Mouse (Mus musculus): Measurements from ENCODE around the gene Sgip1. TPM values are rescaled to one million over a fixed set of nuclear protein-coding genes. Genes with fewer than 3 reads are reported as not detected.

Sgip1 gene
- polyA plus RNA-seq, 1 experiment from 2014 or later, result 3.0 TPM

DNA sequence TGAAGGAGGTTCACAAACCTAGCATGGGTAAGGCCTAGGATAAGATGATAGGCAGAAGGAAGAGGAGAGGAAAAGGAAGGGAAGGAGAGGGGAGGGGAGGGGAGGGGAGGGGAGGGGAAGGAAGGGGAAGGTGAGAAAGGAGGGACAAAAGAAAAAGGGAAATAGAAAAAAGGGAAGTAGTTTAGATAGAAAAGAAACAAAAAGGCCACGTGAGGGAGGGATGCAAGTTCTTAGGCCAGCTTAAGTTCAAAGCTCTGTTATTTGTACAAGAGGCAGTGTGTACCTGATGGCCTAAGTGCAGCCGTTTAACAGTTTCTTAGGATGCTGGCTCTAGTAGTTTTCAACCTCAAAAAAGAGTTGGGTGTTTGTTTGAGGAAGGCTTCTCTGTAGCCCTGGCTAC lies 83.4 kb downstream of the Sgip1 start:
- Histone ChIP-seq H3K27me3 (ENCODE audit: insufficient read depth, poor library complexity, severe bottlenecking) (peaks cover 11% of the 10 kb centered on the region; the same call in 1 of the 2 replicates), H3K4me3 (no peak overlapping the region), H3K9me3 (no peaks in the 10 kb centered on the region), H3K4me1 (no peaks in the 10 kb centered on the region), H3K36me3 (no peaks in the 10 kb centered on the region), H3K27ac (no peak overlapping the region)
- 67% methylated on average over 2 of the region's 2 CpGs for WGBS
- DNase-seq (ENCODE audit: low spot score), result no peak

DNA sequence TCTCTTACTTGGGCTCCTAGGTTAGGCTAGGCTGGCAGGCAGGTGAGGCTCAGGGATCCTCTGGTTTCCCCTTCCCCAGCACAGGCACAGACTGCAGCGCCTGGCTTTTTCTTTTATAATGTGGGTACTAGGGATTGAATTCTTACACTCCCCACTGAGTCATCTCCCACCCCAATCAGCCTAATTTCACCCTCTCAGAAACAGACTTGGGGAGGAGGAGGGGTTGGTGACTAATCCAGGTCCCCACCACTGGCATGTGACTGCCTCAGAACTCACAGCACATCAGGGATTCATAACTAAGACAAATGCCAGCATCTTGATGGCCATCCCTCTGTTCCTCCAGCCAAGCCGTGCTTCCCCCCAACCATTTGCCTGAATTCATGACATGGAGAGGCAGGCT lies 85.1 kb downstream of the Sgip1 start:
- Histone ChIP-seq H3K4me1 (no peaks in the 10 kb centered on the region), H3K9me3 (no peaks in the 10 kb centered on the region), H3K27ac (no peak overlapping the region), H3K36me3 (no peaks in the 10 kb centered on the region), H3K4me3 (no peak overlapping the region), H3K27me3 (ENCODE audit: insufficient read depth, poor library complexity, severe bottlenecking) (peaks cover 11% of the 10 kb centered on the region; the same call in 1 of the 2 replicates)
- no peak for DNase-seq (ENCODE audit: low spot score)
- WGBS, result 80% methylated on average over 2 of the region's 2 CpGs

DNA sequence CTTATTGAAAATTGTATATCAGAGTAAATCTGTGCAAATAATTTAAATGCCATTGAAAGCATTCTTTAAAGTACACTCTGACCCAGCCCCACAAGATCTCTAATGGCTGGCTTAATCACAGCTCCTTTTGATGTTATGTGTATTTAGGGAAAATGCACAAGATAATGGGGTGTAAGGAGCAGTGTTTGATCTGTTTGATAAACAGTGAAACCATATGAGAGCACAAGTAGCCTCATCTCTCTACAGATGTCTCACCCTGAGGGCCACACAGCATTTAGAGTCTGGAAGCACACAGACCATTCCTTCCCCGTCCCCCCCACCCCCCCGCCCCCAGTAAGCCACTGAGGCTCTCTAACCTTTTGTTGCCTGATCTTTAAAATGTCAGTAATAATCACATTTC lies 87.4 kb downstream of the Sgip1 start:
- DNase-seq (ENCODE audit: low spot score), result no peak

DNA sequence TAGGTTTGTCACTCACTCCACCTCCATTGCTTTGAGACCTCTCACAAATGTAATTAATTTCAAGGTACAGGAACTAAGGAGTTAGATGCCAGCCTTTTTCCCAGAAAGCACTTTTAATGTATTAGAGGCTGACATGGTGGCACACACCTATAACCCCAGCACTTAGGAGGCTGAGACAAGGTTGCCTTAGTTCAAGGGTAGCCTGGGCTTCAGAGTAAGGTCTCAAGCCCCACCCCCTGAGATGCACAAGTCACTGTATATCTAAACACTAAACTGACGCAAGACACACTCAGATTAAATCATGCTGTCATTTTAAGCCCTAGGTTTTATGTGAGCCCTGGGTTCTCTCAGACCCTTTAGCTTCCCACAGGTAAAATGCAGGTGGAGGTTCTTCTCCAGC lies 92.1 kb downstream of the Sgip1 start:
- H3K27me3 ChIP-seq (ENCODE audit: insufficient read depth, poor library complexity, severe bottlenecking), result no peaks in the 10 kb centered on the region
- 84% methylated on average over 1 of the region's 1 CpGs for WGBS
- H3K9me3 ChIP-seq, result no peaks in the 10 kb centered on the region
- DNase-seq (ENCODE audit: low spot score), result no peak
- no peak overlapping the region for H3K4me3 ChIP-seq
- no peak overlapping the region for H3K27ac ChIP-seq
- H3K4me1 ChIP-seq, result no peaks in the 10 kb centered on the region
- H3K36me3 ChIP-seq, result no peaks in the 10 kb centered on the region

More for the DNA sequence above, 87.4 kb downstream of the Sgip1 start:
- Histone ChIP-seq H3K4me3 (no peak overlapping the region), H3K27ac (no peak overlapping the region), H3K27me3 (ENCODE audit: insufficient read depth, poor library complexity, severe bottlenecking) (peaks cover 11% of the 10 kb centered on the region; the same call in 1 of the 2 replicates), H3K9me3 (no peaks in the 10 kb centered on the region), H3K36me3 (no peaks in the 10 kb centered on the region), H3K4me1 (no peaks in the 10 kb centered on the region)
- WGBS, result 72% methylated on average over 2 of the region's 2 CpGs

DNA sequence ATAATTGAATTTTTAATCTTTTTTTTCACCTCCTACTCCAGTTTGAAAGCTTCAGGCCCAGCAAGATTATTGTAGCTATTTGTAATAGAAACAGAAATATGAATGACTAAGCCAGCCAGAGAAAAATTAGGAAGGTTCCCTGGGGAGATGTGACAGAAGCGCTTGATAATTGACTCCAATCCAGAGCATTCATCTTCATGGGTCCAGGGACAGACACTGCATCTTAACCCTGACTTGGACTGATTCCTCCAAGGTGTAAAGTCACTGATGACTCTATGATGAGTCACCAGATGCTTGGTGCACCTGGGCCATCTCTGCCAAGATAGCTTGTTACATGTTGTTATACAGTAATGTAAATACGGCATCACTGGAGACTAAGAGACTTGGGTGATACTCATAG lies 92.6 kb downstream of the Sgip1 start:
- Histone ChIP-seq H3K4me3 (no peak overlapping the region), H3K36me3 (no peaks in the 10 kb centered on the region), H3K27ac (no peak overlapping the region), H3K4me1 (no peaks in the 10 kb centered on the region), H3K27me3 (ENCODE audit: insufficient read depth, poor library complexity, severe bottlenecking) (no peaks in the 10 kb centered on the region), H3K9me3 (no peaks in the 10 kb centered on the region)
- WGBS, result 88% methylated on average over 2 of the region's 2 CpGs
- DNase-seq (ENCODE audit: low spot score), result no peak

DNA sequence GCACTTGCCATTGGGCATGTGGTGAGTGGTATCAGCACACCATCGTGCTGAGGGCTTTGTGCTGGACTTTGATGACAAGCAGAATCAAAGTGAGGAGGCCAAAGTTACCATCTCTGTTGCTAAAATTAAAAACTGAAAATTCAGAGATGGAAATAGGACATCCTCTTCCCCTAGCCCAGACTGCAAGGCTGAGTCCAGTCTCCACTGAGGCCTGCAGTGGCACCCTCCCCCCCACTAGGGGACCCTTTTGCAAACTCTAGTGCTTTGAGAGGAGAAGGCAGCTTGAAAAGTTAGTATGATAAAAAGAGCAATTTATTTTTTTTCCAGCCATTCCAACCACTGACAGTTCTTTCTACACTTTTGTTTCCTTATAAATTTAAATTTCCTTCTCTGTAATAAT lies 93.6 kb downstream of the Sgip1 start:
- no peaks in the 10 kb centered on the region for H3K36me3 ChIP-seq
- no peaks in the 10 kb centered on the region for H3K27me3 ChIP-seq (ENCODE audit: insufficient read depth, poor library complexity, severe bottlenecking)
- no peak overlapping the region for H3K4me3 ChIP-seq
- DNase-seq (ENCODE audit: low spot score), result no peak
- 54% methylated on average over 1 of the region's 1 CpGs for WGBS
- no peaks in the 10 kb centered on the region for H3K9me3 ChIP-seq
- H3K27ac ChIP-seq, result no peak overlapping the region
- H3K4me1 ChIP-seq, result no peaks in the 10 kb centered on the region

DNA sequence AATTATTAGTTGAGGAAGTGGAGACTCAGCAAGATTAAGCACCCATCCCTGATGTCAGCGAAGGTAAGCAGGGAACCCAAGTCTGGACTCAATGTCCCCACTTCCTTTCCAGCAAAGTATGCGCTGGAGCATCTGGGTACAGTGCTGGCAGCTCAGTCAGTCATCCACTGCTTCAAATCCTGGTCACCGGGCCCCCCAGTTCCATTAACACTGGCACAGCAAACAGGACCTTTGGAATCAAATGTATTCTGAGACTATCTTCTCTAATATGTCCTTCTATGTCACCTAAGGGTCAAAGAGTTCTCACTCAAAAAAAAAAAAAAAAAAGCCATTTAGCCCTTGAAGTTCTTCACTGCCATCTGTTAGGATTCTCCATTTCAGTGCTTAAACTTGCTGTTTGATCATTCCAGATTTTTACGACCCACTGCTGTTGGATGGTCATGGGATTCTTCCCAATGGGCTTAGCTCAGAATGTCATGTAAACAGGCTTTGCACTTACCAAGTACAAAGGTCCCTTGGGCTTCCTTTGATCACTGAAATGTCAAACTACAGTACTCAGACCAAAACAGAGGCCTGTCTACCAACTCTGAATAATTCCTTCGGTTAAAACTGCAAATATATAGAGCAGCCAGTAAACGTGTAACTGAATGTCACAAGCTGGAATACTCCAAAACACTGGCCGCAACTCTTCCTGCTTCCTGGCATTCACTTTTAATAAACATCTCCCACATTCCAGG lies 99.1 kb downstream of the Sgip1 start:
- H3K4me3 ChIP-seq, result no peak overlapping the region
- H3K27ac ChIP-seq, result no peak overlapping the region
- no peaks in the 10 kb centered on the region for H3K9me3 ChIP-seq
- DNase-seq (ENCODE audit: low spot score), result no peak
- no peaks in the 10 kb centered on the region for H3K27me3 ChIP-seq (ENCODE audit: insufficient read depth, poor library complexity, severe bottlenecking)
- no peaks in the 10 kb centered on the region for H3K36me3 ChIP-seq
- H3K4me1 ChIP-seq, result no peaks in the 10 kb centered on the region
- 85% methylated on average over 7 of the region's 7 CpGs for WGBS

DNA sequence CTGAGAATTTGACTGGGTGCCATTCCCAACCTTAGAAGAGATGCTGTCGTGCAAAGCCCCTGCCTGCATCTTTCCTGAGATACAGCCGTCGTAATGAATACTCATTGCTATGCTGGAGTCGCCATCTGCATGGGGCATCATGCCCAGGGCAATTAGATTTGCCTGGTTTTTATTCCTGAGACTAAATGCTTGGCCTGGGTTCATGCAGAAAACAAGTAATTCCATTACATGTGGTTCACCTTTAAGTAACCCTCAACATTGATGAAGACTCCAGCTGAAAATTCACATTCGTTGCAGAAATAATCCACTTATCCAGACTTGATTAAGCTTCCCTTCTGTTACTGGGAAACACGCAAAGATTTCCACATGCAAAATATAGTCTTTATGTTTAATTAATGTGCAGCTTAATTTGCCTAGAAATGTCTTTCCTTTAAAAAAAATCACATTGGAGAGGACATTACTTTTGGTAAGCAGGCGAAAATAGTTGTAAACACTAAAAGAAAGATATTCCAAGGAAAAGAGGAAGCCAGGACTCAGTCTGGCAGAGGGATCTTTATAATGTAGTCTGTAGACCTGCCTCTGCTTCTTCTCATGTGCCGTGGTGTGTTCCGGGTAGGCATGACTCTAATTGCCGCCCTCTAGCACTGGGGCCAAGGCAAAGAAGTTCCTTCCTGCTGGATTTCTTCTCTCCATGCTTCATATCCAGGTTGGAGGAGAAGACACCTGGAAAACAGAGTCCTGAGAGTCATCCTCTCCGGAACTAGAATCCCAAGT lies 100.0 kb downstream of the Sgip1 start:
- H3K9me3 ChIP-seq, result no peaks in the 10 kb centered on the region
- no peak overlapping the region for H3K27ac ChIP-seq
- H3K27me3 ChIP-seq (ENCODE audit: insufficient read depth, poor library complexity, severe bottlenecking), result no peaks in the 10 kb centered on the region
- DNase-seq (ENCODE audit: low spot score), result no peak
- H3K4me3 ChIP-seq, result no peak overlapping the region
- WGBS, result 81% methylated on average over 11 of the region's 11 CpGs
- H3K4me1 ChIP-seq, result no peaks in the 10 kb centered on the region
- H3K36me3 ChIP-seq, result no peaks in the 10 kb centered on the region

DNA sequence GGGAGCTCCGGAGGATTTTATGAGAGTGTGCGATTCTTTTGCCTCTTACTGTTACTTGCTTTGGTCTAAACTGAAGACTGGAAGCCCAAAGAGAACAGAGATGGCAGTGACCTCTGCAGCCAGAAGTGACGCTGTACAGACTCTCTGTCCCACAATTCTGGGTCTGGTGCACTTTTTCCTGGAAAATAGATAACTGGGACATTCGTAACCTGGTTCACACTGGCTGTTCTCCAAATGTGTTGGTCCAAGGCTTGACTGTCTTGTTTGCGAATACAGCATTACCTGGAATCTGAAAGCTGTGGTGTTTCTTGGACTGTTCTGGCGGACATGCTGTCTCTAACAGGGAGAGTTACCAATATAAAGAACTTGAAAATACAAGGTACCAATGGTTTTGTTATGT lies 109.4 kb downstream of the Sgip1 start:
- no peaks in the 10 kb centered on the region for H3K9me3 ChIP-seq
- 76% methylated on average over 6 of the region's 6 CpGs for WGBS
- DNase-seq (ENCODE audit: low spot score), result no peak

DNA sequence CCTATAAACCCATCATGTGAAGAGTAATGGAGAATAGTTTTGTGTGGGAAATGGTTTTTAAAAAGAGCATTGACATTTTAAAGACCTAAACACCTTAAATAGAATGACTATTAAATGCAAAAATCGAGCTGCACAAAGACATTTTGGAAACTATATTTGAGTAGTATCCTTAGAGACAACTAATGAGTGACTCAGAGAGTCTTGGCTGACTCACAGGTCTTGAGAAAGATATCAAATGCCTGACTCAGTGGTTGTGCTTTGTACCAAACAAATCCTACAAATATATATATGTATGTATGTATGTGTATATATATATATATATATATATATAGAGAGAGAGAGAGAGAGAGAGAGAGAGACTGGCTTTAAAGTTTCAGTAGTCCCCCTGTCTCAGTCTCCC lies 110.1 kb downstream of the Sgip1 start:
- 58% methylated on average over 1 of the region's 1 CpGs for WGBS
- Histone ChIP-seq H3K27me3 (ENCODE audit: insufficient read depth, poor library complexity, severe bottlenecking) (no peaks in the 10 kb centered on the region), H3K9me3 (no peaks in the 10 kb centered on the region), H3K27ac (no peak overlapping the region), H3K36me3 (no peaks in the 10 kb centered on the region), H3K4me1 (no peaks in the 10 kb centered on the region), H3K4me3 (no peak overlapping the region)
- DNase-seq (ENCODE audit: low spot score), result no peak

More for the DNA sequence above, 109.4 kb downstream of the Sgip1 start:
- H3K4me3 ChIP-seq, result no peak overlapping the region
- no peaks in the 10 kb centered on the region for H3K36me3 ChIP-seq
- H3K27ac ChIP-seq, result no peak overlapping the region
- no peaks in the 10 kb centered on the region for H3K4me1 ChIP-seq
- no peaks in the 10 kb centered on the region for H3K27me3 ChIP-seq (ENCODE audit: insufficient read depth, poor library complexity, severe bottlenecking)

DNA sequence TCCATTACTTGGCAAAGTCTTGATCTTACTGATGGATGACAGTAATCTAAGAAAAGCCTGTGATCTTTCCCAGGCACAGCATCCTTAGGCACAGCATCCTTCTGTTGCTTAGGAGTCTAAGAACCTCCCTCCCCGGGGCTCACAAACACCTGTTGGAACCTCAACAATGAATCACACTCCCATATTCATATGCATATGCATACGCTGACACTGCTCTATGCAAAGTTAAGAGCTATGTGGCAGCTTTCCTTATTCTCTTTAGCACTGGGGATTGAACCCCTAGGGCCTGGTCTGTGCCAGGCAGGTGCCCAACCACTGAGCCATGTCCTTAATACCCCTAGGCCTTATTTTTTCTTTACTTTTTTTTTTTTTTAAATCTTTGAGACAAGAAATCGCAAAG lies 111.2 kb downstream of the Sgip1 start:
- Histone ChIP-seq H3K36me3 (no peaks in the 10 kb centered on the region), H3K9me3 (no peaks in the 10 kb centered on the region), H3K27ac (no peak overlapping the region), H3K4me1 (no peaks in the 10 kb centered on the region), H3K27me3 (ENCODE audit: insufficient read depth, poor library complexity, severe bottlenecking) (no peaks in the 10 kb centered on the region), H3K4me3 (no peak overlapping the region)
- 67% methylated on average over 3 of the region's 3 CpGs for WGBS
- no peak for DNase-seq (ENCODE audit: low spot score)

DNA sequence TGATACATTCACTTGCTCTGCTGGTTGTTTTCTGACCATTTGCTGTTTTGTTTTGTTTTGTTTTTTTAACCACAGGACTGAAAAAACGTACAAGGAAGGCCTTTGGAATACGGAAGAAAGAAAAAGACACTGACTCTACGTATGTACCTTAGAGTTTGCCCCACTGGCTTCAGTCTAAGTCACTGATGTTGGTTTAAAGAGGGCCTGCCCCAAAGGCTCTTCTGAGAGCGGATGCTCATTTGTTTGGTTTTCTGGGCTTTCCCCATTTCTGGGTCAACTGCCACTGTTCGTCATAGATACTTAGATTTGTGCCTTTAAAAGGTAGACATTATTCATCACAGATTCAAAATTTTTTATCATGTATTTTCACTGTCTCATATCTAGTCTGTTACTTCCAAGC lies 111.7 kb downstream of the Sgip1 start:
- no peak overlapping the region for H3K27ac ChIP-seq
- H3K9me3 ChIP-seq, result no peaks in the 10 kb centered on the region
- no peak overlapping the region for H3K4me3 ChIP-seq
- WGBS, result 81% methylated on average over 5 of the region's 5 CpGs
- H3K36me3 ChIP-seq, result no peaks in the 10 kb centered on the region
- no peaks in the 10 kb centered on the region for H3K27me3 ChIP-seq (ENCODE audit: insufficient read depth, poor library complexity, severe bottlenecking)
- no peaks in the 10 kb centered on the region for H3K4me1 ChIP-seq
- no peak for DNase-seq (ENCODE audit: low spot score)

DNA sequence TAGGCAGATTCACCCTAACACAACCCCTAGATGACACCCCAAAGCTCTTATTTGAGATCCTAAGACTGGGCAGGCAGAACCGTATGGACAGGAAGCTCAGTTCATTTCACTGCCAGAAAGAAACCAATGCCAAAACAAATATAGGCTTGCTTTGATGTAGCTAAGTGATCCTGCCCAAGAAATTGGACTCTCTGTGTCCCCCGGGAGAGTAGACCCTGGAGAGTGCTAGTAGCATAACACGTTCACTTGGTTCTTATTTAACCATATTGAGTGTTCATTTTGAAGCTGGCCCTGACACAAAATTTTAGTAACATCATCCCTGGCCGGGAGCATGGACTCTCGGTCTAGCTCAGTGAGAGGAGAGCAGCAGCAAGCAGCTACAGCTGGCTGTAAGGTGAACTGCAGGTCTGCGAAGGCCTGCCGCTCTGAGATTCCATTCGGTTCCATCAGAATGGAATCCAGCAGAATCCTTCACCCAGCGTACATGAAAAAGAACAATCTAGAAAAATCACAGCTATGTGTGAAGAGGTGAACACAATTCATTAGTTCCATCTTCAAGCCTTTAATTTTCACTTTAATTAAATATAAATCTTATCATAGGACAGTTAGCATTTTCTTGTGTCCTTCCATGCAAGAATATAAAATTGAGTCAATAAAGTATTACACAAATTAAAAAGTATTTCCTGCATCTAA lies 112.4 kb downstream of the Sgip1 start:
- no peak for DNase-seq (ENCODE audit: low spot score)

More for the DNA sequence above, 112.4 kb downstream of the Sgip1 start:
- Histone ChIP-seq H3K27ac (no peak overlapping the region), H3K36me3 (no peaks in the 10 kb centered on the region), H3K4me1 (no peaks in the 10 kb centered on the region), H3K9me3 (no peaks in the 10 kb centered on the region), H3K4me3 (no peak overlapping the region), H3K27me3 (ENCODE audit: insufficient read depth, poor library complexity, severe bottlenecking) (no peaks in the 10 kb centered on the region)
- 77% methylated on average over 9 of the region's 9 CpGs for WGBS

Data from heart, embryonic 10.5 days (tissue).